Mouse (Mus musculus) forelimb bud, embryonic 11.5 days (tissue): ENCODE data around the gene Ap3d1.

Experiments used
- DNase-seq: peaks from one replicate; pipeline ENCODE4 v3.0.0-alpha.2; 2012; ENCODE audit warnings: low read depth, low spot score

Gene Ap3d1

GRCm38 (mm10) chr10:80704418-80704817 lies 37.6 kb downstream of the Ap3d1 start:
- DNase-seq: no peak

GRCm38 (mm10) chr10:80703643-80704042 lies 38.4 kb downstream of the Ap3d1 start:
- DNase-seq: no peak

GRCm38 (mm10) chr10:80702536-80703390 lies 39.3 kb downstream of the Ap3d1 start:
- DNase-seq: peak; percentile 92

GRCm38 (mm10) chr10:80701721-80702535 lies 40.1 kb downstream of the Ap3d1 start, which contains the start of the genes Mob3a and Izumo4:
Mob3a (minus strand) TSS chr10:80701977.
Izumo4 (plus strand) TSS chr10:80702184.
- DNase-seq: peak; percentile 100

- no peak for DNase-seq
Measured at GRCm38 (mm10) chr10:80700732-80701131, 41.3 kb downstream of the Ap3d1 start.

GRCm38 (mm10) chr10:80700038-80700504 lies 42.0 kb downstream of the Ap3d1 start:
- DNase-seq: no peak

GRCm38 (mm10) chr10:80698605-80699004 lies 43.5 kb downstream of the Ap3d1 start:
- DNase-seq: no peak

- no peak for DNase-seq
Measured at GRCm38 (mm10) chr10:80697812-80698211, 44.3 kb downstream of the Ap3d1 start.

- DNase-seq: no peak
Measured at GRCm38 (mm10) chr10:80697393-80697787, 44.7 kb downstream of the Ap3d1 start.

GRCm38 (mm10) chr10:80696502-80697392 lies 45.3 kb downstream of the Ap3d1 start:
- no peak for DNase-seq

GRCm38 (mm10) chr10:80695801-80696501 lies 46.1 kb downstream of the Ap3d1 start:
- no peak for DNase-seq

- no peak for DNase-seq
Measured at GRCm38 (mm10) chr10:80695186-80695585, 46.9 kb downstream of the Ap3d1 start.

GRCm38 (mm10) chr10:80694159-80694938 lies 47.7 kb downstream of the Ap3d1 start:
- no peak for DNase-seq

GRCm38 (mm10) chr10:80693401-80694045 lies 48.5 kb downstream of the Ap3d1 start:
- no peak for DNase-seq

- DNase-seq: no peak
Measured at GRCm38 (mm10) chr10:80692249-80693165, 49.6 kb downstream of the Ap3d1 start.

GRCm38 (mm10) chr10:80687850-80688249 lies 54.2 kb downstream of the Ap3d1 start:
- DNase-seq: peak; percentile 64

GRCm38 (mm10) chr10:80686617-80687016 lies 55.4 kb downstream of the Ap3d1 start:
- DNase-seq: no peak

- DNase-seq: no peak
Measured at GRCm38 (mm10) chr10:80684984-80685383, 57.1 kb downstream of the Ap3d1 start.
